Mouse (Mus musculus): ENCODE data around the gene Map6.

Gene Map6

DNA sequence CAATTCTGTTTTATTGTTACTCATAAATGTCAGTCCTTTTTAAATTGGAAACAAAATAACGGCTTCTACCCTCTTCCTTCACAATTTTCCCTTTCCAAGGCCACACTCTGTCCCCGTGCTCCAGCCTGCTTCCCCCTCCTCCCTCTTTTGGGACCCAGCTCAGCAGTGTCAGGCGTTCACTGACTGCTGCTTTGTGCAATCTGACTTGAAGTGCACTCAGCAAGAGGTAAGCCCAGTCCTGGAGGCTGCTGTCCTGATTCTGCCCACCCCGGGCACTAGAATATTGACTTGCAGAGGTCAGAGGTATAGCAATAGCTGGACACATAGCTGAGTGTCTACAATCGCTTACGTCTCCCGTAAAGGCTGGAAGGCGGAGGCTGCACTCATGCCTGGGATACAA is 46.0 kb downstream of the Map6 start:
- no peak for DNase-seq (ENCODE audit: low spot score in 2 of 2)

GRCm38 (mm10) chr7:99314565-99314964 is 47.3 kb downstream of the Map6 start:
- DNase-seq (ENCODE audit: low spot score in 2 of 2) = no peak

DNA sequence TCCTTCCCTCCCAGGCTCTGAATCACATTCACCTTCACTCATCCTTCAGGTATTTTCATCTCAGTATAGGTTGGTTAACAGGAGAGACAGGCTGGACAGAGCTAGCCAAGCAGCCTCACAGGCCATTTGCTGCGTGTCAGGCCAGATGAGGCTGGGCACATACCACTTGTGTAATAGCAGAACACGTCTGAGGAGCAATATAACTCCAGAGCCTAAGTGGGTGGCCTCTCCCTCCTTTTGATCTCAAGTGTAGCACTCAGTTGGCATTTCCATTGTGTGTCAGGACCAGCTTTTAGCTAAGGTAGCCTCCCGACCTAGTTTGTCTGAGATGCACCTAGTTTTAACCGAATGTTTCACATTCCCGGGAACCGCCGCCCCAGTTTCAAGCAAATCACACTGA is 49.0 kb downstream of the Map6 start:
- no peak for DNase-seq (ENCODE audit: low spot score in 2 of 2)

GRCm38 (mm10) chr7:99317475-99317874 is 50.2 kb downstream of the Map6 start:
- DNase-seq (ENCODE audit: low spot score in 2 of 2) = no peak

- no peak for DNase-seq (ENCODE audit: low spot score in 2 of 2)
These were observed 53.3 kb downstream of the Map6 start for GRCm38 (mm10) chr7:99320524-99320923.

DNA sequence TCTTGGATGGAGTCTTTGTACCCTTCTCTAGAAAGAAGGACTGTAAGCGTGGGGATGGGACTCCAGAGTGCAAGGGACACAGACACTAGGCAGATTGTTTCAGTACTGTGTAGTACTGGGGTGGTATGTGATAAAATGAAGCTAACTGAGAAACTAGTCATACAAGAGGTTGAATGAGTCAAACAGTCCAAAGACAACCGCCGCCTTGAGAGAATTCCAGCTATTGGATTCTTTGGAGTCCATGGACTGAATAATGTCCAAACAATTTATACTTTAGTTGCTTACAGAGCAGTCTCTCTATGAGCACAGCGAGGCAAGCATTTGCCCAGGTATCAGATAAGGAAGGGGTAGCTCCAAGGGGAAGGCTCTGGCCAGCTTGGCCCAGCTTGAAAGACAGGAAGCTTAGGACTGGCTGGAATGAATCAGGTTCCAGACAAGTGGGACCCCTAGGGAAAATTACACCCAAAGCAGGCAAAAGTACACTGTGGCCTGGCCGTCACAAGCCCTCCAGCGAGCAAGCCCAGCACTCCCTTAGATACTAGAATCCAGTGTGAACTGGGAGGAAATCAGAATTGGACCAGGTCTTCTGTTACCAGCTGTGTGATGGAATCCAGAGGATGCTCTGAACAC is 55.6 kb downstream of the Map6 start:
- no peak for DNase-seq (ENCODE audit: low spot score in 2 of 2)

DNA sequence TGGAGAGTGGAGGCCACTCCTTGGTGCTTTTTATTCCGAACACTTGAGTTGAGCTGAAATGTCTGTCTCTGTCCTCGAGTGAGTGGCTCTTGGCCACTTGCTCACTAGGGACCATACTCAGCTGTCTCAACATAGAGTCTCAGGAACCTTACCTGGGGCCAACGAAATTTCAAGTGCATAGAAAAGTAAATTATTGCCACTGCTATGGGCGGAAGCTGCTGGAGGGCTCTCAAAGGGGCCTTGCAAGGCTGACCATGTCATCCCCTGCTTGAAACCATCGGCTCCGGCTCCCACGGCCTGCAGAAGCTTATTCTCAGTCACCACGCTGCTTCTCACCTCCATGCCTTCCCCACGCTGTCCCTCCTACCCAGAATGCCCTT is 56.1 kb downstream of the Map6 start:
- DNase-seq (ENCODE audit: low spot score in 2 of 2) = no peak

GRCm38 (mm10) chr7:99324810-99325209 is 57.6 kb downstream of the Map6 start:
- DNase-seq (ENCODE audit: low spot score in 2 of 2) = no peak

GRCm38 (mm10) chr7:99326128-99326527 is 58.9 kb downstream of the Map6 start:
- DNase-seq (ENCODE audit: low spot score in 2 of 2) = no peak

DNA sequence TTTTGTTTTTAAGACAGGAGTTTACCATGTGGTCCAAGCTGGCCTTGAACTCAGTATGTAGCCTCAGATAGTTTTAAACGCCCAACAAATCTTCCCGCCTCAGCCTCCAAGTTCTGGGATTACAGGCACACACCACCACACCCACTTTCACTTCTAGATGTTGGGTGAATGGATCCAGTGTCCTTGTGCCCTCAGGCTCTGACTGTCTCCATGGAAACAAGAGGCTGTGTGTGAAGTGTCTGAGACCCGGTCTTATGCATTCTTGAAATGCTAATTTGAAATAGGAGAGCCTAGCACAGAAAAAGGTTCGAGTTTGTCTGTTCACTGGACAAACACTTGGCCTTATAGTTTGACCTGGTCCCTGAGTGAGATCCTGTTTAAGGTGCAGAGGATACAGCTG is 61.6 kb downstream of the Map6 start:
- DNase-seq (ENCODE audit: low spot score in 2 of 2) = no peak

DNA sequence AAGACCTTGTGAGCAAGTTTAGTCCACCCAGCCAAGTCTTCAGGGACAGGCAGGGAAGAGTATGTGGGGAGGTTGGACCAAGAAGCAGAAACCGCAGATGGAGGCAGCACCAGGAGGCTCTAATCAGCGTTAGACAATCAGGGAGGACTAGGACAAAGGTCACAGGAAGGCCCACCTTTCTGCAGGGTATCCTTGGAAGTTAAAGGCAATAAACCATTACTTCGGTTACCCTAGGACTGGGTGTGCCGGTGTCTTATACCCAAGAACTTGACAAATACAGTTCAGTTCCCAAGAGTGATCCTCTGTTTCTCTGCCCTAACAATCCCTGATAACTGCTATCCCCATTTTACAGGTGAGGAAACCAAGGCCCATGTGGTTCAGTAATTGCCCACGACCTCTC is 62.8 kb downstream of the Map6 start:
- no peak for DNase-seq (ENCODE audit: low spot score in 2 of 2)

GRCm38 (mm10) chr7:99332774-99333480 is 65.7 kb downstream of the Map6 start:
- peak; percentile 31 to 56 for DNase-seq (ENCODE audit: low spot score in 2 of 2)

DNA sequence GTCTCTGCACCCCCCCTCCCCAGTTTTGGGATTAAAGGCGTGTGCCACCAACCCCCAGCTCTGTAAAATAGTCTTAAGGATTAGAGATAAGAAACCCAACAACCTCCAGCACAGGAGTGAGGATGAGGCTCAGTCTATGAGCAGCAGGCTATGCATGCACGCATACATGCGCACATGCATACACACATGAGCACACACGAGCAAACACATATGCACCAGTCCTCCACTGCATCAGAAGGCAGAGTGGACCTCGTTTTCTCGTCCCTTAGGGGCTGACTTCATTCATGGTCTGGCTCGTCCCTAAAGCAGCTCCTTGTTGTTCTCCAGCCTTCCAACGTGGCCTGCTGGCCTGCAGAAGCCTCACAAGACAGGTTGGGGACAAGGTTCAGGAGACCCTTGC is 73.5 kb downstream of the Map6 start:
- DNase-seq (ENCODE audit: low spot score in 2 of 2) = no peak

DNA sequence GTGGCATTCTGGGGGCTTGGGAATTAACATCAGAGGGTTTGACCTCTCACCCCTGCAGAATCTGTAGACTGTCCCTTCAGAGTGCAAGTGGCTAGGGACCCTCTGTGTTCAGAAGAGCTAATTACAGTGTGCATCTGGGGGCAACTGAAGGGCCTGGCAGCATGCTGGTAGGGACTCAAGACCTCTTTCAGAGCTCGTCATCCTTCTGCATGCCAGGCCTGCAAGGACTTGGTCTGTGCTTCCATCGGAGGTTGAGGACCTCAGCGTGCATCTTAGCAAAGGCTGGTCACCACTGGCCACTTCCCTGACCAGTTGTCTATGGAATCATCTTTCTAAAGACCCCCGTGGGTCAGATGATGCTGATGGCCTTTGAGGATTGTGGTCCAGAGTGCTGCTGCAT is 76.3 kb downstream of the Map6 start:
- DNase-seq (ENCODE audit: low spot score in 2 of 2) = no peak

- DNase-seq (ENCODE audit: low spot score in 2 of 2) = no peak
These were observed 80.0 kb downstream of the Map6 start for GRCm38 (mm10) chr7:99347268-99347667.

- DNase-seq (ENCODE audit: low spot score in 2 of 2) = no peak
These were observed 81.6 kb downstream of the Map6 start for GRCm38 (mm10) chr7:99348883-99349282.

- no peak for DNase-seq (ENCODE audit: low spot score in 2 of 2)
These were observed 82.8 kb downstream of the Map6 start for GRCm38 (mm10) chr7:99349782-99350720.

- no peak for DNase-seq (ENCODE audit: low spot score in 2 of 2)
These were observed 84.0 kb downstream of the Map6 start for GRCm38 (mm10) chr7:99351104-99351801.

DNA sequence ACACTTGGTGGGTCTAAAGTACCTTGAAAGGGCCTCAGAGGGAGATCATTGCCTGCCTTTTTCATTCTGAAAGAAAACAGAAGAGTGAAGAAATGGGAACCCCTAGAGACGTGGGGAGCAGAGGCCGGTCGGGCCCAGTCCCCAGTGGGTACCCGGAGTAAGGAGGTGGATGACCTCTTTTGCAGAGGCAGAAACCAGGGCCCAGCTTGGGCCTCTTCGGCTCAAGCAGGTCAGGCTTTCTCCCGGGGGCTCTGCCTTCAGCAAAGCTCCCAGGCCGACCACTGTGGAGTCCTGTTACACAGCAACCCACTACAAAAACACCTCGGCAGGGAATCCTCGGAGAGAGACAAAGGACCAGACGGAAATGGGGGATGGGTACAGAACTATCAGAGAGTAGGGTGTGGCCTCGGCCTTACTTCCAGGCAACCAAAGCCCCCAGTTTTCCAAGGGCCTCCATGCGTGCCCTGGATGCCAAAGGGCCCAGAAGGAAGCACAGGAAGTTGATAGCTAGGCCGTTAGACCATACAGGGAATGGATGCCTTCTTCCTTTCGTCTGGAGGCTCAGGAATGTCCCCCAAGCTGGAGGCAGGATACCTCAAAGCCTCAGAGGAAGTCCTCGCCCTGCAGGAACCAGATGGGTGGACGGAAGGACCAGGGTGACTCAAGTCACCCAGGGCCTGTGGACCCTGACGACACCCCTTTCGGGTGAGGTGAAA is 84.7 kb downstream of the Map6 start:
- no peak for DNase-seq (ENCODE audit: low spot score in 2 of 2)

DNA sequence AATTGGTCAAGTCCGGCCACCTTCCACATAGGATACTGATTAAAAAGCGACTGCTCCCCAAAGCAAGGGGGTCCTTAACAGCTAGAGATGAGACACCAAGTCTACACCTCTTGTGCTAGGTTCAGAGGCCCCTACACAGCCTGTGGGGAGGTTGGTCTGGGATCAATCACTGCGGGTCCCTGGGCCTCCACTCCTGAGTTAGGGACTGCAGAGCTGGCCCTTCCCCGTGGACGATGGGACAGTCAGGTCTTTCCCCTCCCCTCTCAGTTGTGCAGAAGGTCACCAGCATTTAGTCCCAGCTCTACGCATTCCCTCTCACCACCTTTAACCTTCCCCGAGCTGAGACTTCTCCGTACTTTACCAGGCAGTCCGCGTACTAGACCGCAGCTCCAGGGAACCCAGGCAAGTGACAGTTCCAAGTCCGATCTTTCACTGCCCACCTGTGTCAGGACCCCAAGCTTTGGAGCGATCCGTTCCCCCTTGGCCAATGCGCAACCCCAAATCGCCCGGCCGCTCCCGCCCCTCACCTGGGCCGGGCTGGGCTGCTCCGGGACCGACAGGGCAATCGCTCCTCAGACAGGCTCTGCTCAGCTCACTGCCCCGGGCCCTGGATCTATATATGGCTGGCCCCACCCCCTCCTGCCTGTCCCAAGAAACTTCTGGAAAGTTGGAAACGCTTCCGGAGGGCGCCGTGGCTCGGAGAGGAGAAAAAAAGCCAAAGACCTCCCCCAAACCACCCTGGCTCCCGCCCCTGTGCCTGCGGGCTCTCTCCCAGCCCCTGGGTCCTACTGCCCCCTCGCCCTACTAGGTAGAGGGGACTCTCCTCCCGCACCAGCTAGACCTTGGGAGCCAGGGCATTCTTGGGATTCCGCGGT is 85.5 kb downstream of the Map6 start, which contains the start of gene Serpinh1:
TSS of gene Serpinh1 (minus strand) at position 714 of the 875 bp plus-strand sequence.
- DNase-seq (ENCODE audit: low spot score in 2 of 2) = peak in 1 of 2 experiments; percentile 18
